Mouse (Mus musculus): Measurements from ENCODE around the gene Lsm14b.

The Lsm14b gene

GRCm38 (mm10) chr2:180024401-180025098, at the start of gene Lsm14b:
TSS of gene Lsm14b (plus strand) at chr2:180024987.
- WGBS, result under 1% methylated on average over 76 of the region's 80 CpGs

GRCm38 (mm10) chr2:179975851-179976250, 48.9 kb upstream of the Lsm14b start:
- WGBS, result 20% methylated on average over 80 of the region's 82 CpGs

- 2% methylated on average over 53 of the region's 54 CpGs for WGBS
Observed at GRCm38 (mm10) chr2:179976295-179976627, 48.5 kb upstream of the Lsm14b start.

GRCm38 (mm10) chr2:179976628-179977343, 48.0 kb upstream of the Lsm14b start, which contains the start of gene Taf4:
TSS of gene Taf4 (minus strand) at chr2:179976646.
- WGBS, result under 1% methylated on average over 69 of the region's 84 CpGs

GRCm38 (mm10) chr2:179977344-179978025, 47.3 kb upstream of the Lsm14b start:
- WGBS, result 4% methylated on average over 10 of the region's 10 CpGs

- WGBS, result 86% methylated on average over 3 of the region's 3 CpGs
Observed at GRCm38 (mm10) chr2:179978250-179978649, 46.5 kb upstream of the Lsm14b start.

GRCm38 (mm10) chr2:179979836-179980235, 45.0 kb upstream of the Lsm14b start:
- 35% methylated on average over 8 of the region's 8 CpGs for WGBS

- WGBS, result 63% methylated on average over 4 of the region's 4 CpGs
Observed at GRCm38 (mm10) chr2:179980616-179981015, 44.2 kb upstream of the Lsm14b start.

- WGBS, result 90% methylated on average over 3 of the region's 3 CpGs
Observed at GRCm38 (mm10) chr2:179982715-179983114, 42.1 kb upstream of the Lsm14b start.

GRCm38 (mm10) chr2:179984830-179985229, 40.0 kb upstream of the Lsm14b start:
- 63% methylated on average over 7 of the region's 7 CpGs for WGBS

GRCm38 (mm10) chr2:179985695-179986094, 39.1 kb upstream of the Lsm14b start:
- WGBS, result 84% methylated on average over 1 of the region's 1 CpGs

GRCm38 (mm10) chr2:179986437-179987022, 38.3 kb upstream of the Lsm14b start:
- WGBS, result 83% methylated on average over 10 of the region's 10 CpGs

GRCm38 (mm10) chr2:179989098-179989497, 35.7 kb upstream of the Lsm14b start:
- 56% methylated on average over 1 of the region's 1 CpGs for WGBS

GRCm38 (mm10) chr2:179993071-179993470, 31.7 kb upstream of the Lsm14b start:
- WGBS, result 92% methylated on average over 5 of the region's 5 CpGs

- 77% methylated on average over 4 of the region's 4 CpGs for WGBS
Observed at GRCm38 (mm10) chr2:179998431-179998830, 26.4 kb upstream of the Lsm14b start.

GRCm38 (mm10) chr2:180001635-180002034, 23.2 kb upstream of the Lsm14b start:
- WGBS, result 89% methylated on average over 9 of the region's 9 CpGs

GRCm38 (mm10) chr2:180005656-180006351, 19.0 kb upstream of the Lsm14b start:
- WGBS, result 69% methylated on average over 5 of the region's 5 CpGs

GRCm38 (mm10) chr2:180006352-180007017, 18.3 kb upstream of the Lsm14b start:
- WGBS, result 48% methylated on average over 9 of the region's 9 CpGs

GRCm38 (mm10) chr2:180010686-180011085, 14.1 kb upstream of the Lsm14b start:
- WGBS, result 97% methylated on average over 7 of the region's 7 CpGs

GRCm38 (mm10) chr2:180011370-180011769, 13.4 kb upstream of the Lsm14b start:
- WGBS, result 83% methylated on average over 6 of the region's 6 CpGs

GRCm38 (mm10) chr2:180013686-180014085, 11.1 kb upstream of the Lsm14b start:
- WGBS, result 90% methylated on average over 7 of the region's 7 CpGs

Measured in cerebral cortex, adult 2 months (tissue).